Mouse (Mus musculus): ENCODE data around the gene Nup107.

Gene Nup107

GRCm38 (mm10) chr10:117777501-117778327, 14.8 kb downstream of the Nup107 start:
- DNase-seq = no peak

DNA sequence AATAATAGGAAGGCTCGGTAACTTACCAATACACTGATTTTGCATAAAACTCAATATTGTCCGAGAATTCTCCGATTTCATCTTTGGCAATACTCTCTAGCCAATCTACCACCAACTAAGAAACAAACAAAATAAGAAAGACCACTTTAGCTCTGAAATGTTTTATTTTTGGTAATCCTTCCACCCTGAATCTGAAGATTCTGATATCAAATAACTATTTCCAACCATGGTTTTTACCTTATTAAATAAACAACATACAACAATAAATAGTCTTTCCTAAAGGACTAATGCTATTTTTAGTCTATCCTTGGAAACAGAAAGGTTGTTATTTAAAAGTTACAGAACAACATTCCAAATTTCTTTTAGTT, 15.4 kb downstream of the Nup107 start:
- no peak for DNase-seq

GRCm38 (mm10) chr10:117776281-117777102, 16.0 kb downstream of the Nup107 start:
- DNase-seq = no peak

DNA sequence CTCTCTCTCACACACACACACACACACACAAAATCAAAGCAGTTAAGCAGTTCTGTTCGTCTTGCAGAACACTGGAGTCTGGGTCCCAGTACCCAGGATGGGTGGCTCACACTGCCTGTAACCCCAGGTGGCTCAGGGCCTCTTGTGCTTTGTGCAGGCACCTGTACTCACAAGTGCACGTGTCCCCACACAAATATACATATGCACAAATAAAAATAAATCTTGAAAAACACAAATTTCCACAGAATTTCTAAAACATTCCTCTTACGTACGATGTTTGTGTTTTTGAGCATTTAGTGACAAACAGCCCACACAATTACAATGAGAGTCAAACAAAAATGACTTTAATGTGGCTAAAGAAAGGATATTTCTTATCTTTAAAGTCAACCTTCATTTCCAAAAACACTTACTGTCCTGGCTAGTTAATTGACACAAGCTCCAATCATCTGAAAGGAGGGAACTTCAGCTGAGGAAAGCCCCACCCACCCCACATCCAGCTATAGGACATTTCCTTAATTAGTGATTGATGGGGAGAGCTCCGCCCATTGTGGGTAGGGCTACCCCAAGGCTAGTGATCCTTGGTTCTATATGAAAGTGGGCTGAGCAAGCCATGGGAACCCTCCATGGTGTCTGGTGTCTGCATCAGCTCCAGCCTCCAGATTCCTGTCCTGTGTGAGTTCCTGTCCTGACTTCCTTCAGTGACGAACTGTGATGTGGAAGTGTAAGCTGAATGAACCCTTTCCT, 16.9 kb downstream of the Nup107 start:
- no peak for DNase-seq

GRCm38 (mm10) chr10:117774817-117775120, 17.7 kb downstream of the Nup107 start:
- DNase-seq = no peak

DNA sequence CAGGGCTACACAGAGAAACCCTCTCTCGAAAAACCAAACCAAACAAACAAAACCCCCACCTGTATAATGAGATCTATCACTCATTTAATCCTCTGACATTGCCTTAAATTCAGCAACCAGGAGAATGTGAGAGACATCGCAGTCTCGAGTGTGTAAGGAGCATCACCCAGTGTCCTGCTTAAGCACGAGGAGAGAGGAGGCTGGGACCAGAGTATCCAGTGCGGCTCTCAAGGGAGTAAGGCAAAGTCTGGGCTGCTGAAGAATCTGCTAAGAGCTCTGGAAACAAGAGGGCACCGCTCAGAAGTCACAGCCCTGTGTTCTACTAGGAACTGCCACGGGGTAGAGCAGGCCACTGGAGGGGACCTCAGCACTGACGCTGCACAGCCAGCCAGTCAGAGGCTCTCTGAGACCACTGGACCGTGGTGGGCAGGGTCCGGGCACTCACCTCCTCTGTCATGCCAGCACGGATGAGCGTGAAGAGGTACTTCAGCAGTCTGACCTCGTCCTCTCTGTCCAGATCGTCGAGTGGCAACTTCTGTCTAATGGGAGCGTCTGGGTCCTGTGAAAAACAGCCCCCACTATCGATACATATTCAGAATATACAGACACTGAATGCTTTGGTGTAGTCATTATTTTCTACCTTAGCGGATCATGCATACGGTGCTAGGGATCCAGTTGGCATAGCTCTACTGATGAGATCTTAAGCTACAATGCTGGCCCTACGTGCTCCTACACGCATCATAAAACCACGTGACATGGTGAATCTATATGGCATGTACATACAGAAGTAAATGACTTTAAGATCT, 18.3 kb downstream of the Nup107 start:
- DNase-seq = no peak

GRCm38 (mm10) chr10:117773106-117773720, 19.3 kb downstream of the Nup107 start:
- DNase-seq = no peak

GRCm38 (mm10) chr10:117772364-117773105, 20.0 kb downstream of the Nup107 start:
- no peak for DNase-seq

DNA sequence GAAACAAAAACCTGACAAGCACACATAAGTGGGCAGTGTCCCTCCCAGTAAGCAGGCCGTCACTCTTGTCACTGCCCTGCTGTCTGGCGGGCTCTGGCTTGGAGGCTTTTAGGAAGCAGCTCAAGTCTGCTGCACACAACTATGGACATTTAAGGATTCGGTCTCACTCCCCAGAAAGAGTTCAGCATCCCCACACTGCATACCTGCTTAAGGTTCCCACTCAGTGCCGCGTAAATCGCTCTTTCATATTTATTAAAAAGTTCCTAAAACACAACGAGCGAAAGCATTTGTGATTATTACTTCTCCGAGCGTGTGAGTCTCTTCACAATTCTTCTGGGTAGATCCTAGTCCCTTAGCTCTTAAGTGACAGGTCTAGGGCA, 21.4 kb downstream of the Nup107 start:
- DNase-seq = no peak

GRCm38 (mm10) chr10:117770286-117771130, 22.0 kb downstream of the Nup107 start:
- no peak for DNase-seq

- no peak for DNase-seq
Measured at GRCm38 (mm10) chr10:117769541-117770285, 22.8 kb downstream of the Nup107 start.

DNA sequence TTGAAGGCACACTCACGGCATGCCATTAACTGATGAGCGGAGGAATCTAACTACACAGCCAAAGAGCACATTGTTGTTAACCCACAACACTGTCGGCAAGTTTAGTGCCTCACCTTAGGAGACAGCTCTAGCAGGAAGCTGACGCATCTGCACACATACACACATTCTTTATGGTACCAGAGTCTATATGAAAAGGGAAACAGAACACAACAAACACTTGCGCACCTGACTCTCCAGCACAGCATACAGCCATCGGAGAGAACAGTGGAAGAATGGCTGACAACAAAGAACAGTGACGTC, 24.4 kb downstream of the Nup107 start:
- no peak for DNase-seq

DNA sequence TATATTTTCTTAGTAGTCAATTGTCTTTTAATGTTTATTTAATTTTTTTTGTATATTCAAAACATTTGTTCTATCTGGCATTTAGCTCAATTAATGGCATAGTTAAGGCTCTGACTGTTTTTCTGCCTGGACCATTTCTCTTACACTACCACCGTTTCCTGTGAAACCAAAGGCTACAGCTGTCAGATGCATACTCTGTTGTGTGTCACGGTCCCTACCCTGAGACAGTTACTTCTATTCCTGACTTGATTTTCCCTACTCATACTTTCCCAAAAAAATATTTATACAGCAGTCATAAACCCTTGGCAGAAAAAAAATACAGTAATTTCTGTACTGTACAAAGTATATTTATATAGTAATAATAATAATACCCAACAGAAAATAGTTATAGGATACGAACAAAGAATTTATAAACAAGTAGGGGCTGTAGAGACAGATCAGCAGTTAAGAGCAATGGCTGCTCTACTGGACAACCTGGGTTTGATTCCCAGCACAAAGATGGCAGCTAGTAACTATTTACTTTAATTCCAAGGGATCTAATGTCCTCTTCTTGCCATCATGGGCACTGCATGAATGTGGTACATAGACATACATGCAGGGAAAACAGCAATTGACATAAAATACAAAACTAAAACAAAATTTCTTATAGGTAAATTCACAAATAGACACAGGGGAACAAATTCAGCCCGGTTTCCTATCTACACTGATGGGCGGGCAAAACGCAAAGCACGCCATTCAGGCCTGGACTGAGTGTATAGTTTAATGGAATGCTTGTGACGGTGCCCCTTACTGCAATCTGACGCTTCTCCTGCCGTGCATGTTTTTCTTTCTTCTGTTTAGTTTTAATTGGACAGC, 25.0 kb downstream of the Nup107 start:
- no peak for DNase-seq

GRCm38 (mm10) chr10:117766896-117767160, 25.7 kb downstream of the Nup107 start:
- DNase-seq = no peak

DNA sequence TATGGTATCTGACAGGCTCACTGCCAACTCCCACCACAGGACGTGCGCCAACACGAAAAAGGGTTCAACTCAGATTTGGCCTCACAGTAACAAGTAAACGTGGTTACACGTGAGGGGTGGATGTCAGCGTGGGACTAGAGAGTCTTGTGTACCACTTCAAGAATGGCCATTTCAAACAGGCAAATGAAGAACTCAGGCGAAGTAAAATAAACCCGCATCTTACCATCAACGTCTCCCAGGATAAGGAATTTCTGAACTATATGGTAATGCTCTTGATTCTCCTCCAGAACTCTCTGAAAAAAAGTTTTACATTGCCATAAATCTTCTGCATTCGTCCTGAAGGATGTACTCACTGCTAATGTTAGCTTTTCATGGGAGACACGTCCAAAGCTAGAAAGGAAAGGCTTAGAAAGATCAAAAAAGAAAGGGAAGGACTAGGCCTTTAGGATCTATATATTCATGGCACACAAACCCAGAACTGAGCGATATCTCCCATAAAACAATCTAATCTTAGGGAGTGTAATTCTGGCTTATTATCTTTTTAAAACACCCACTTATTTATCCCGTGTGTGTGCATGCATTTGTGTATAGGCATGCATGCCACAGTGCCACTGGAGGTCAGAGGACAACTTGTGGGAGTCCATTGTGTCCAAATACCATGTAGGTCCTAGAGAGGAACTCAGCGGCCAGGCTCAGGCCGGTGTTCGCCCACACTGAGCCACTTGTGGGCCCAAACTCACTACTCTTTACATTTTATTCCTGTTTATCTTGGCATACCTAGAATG, 26.2 kb downstream of the Nup107 start:
- DNase-seq = no peak

DNA sequence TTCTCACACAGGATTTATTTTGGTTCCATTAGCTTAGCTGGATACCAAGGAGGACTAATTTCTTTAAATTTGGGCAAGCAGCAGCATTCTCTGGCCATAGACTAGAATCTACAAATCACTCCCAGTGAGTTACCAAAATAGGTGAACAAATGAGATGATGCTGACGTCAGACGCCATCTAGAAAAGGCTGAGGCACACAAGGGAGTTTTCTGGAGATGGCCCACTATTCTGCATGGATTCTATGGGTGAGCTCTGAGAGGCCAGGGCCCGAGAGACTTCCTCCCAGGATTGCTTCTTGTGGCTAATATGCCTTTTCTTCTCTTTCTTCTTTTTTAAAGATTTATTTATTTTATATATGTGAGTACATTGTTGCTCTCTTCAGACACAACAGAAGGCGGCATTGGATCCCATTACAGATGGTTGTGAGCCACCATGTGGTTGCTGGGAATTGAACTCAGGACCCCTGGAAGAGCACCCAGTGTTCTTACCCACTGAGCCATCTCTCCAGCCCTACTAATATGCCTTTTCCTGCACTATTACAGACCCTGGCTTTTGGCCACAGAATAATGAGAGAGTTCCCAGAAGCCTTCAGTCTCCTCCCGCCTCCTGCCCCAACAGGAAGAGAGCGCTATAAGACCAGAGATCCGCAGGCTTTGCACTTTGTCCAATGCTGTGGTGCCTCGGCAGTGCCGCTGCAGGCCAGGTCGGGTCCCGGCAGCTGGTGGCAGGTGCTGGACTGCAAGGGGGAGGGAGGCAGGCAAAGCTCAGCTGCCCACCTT, 27.2 kb downstream of the Nup107 start:
- DNase-seq = no peak

- no peak for DNase-seq
Measured at GRCm38 (mm10) chr10:117764598-117764997, 27.9 kb downstream of the Nup107 start.
